Comparison of ENCODE assay signal across 9 mouse cellular contexts in genomic region chr13:73260354-73261035, GRCm38 (mm10). TPM values are rescaled to one million over a fixed set of nuclear protein-coding genes. Genes with fewer than 3 reads are reported as not detected.
DNase-seq lines count a peak whose midpoint lies in the region; ATAC-seq and TF ChIP-seq lines count a peak whose summit lies in the region.
"Had no signal": no experiment of that assay in that cellular context is flagged by ENCODE, and none has a peak within 500 bp of the region (broad histone marks: within the 10 kb centered on the region; RNA-seq: fewer than 3 reads in every experiment).

Irx4 (plus strand) TSS chr13:73260479.

- peak within 1 kb of the TSS; percentile 62 for H3K4me2 ChIP-seq in forebrain, embryonic 12.5 days
- H3K4me2 ChIP-seq in hindbrain, embryonic 13.5 days = peak within 1 kb of the TSS; percentile 74
- peak within 1 kb of the TSS; percentile 86 for H3K4me2 ChIP-seq in midbrain, embryonic 15.5 days

- TF ChIP-seq CTCF in gastrocnemius, adult 2 months (IDR thresholded peaks at IDR 0.05) = no peak

- ATAC-seq in forebrain, embryonic 12.5 days (ENCODE audit: low FRiP score) = no peak
- no peak; the same call in 1 of the 2 replicates for ATAC-seq in hindbrain, embryonic 13.5 days (ENCODE audit: low FRiP score)
- ATAC-seq in midbrain, embryonic 15.5 days (replicated peaks) = 0 out of 2 replicates have a peak, but pooled peaks have one; percentile 12
- no peak for ATAC-seq in monocyte, adult 5-6 weeks (replicated peaks; ENCODE audit: insufficient number of reproducible peaks, low FRiP score, low TSS enrichment, poor library complexity, severe bottlenecking)

- no peak within 1 kb of the TSS for H3K9ac ChIP-seq in forebrain, embryonic 12.5 days
- H3K9ac ChIP-seq in hindbrain, embryonic 13.5 days = peak within 1 kb of the TSS; percentile 67
- H3K9ac ChIP-seq in midbrain, embryonic 15.5 days = no peak within 1 kb of the TSS

- H3K27ac ChIP-seq in forebrain, embryonic 12.5 days = no peak within 1 kb of the TSS
- H3K27ac ChIP-seq in hindbrain, embryonic 13.5 days = peak within 1 kb of the TSS; percentile 63
- H3K27ac ChIP-seq in midbrain, embryonic 15.5 days = no peak within 1 kb of the TSS
- H3K27ac ChIP-seq in gastrocnemius, adult 2 months = no peak within 1 kb of the TSS

- H3K9me3 ChIP-seq in forebrain, embryonic 12.5 days = no peaks in the 10 kb centered on the region
- no peaks in the 10 kb centered on the region for H3K9me3 ChIP-seq in hindbrain, embryonic 13.5 days
- no peaks in the 10 kb centered on the region for H3K9me3 ChIP-seq in midbrain, embryonic 15.5 days

- H3K27me3 ChIP-seq in forebrain, embryonic 12.5 days = peaks cover 100% of the 10 kb centered on the region
- peaks cover 99% of the 10 kb centered on the region for H3K27me3 ChIP-seq in hindbrain, embryonic 13.5 days
- H3K27me3 ChIP-seq in midbrain, embryonic 15.5 days (replicated peaks) = peaks cover 86% of the 10 kb centered on the region

- H3K36me3 ChIP-seq in forebrain, embryonic 12.5 days (replicated peaks) = no peaks in the 10 kb centered on the region
- H3K36me3 ChIP-seq in hindbrain, embryonic 13.5 days = no peaks in the 10 kb centered on the region
- no peaks in the 10 kb centered on the region for H3K36me3 ChIP-seq in midbrain, embryonic 15.5 days (replicated peaks)

- DNase-seq in embryo, embryonic 9.5 days (ENCODE audit: extremely low spot score) = peak; percentile 32
- no peak for DNase-seq in B cell, adult 2 months
- DNase-seq in gastrocnemius, adult 2 months = no peak

- H3K4me1 ChIP-seq in forebrain, embryonic 12.5 days = peaks cover 42% of the 10 kb centered on the region
- H3K4me1 ChIP-seq in hindbrain, embryonic 13.5 days (replicated peaks) = peaks cover 47% of the 10 kb centered on the region
- H3K4me1 ChIP-seq in midbrain, embryonic 15.5 days = peaks cover 38% of the 10 kb centered on the region

- intact Hi-C loops in gastrocnemius, adult 2 months (cut with DNase I) = no loop called here

- WGBS in forebrain, embryonic 12.5 days = under 1% methylated on average over 70 of the region's 86 CpGs
- WGBS in hindbrain, embryonic 13.5 days = 1% methylated on average over 70 of the region's 86 CpGs
- WGBS in midbrain, embryonic 15.5 days = under 1% methylated on average over 85 of the region's 86 CpGs

- H3K4me3 ChIP-seq in forebrain, embryonic 12.5 days (replicated peaks) = peak within 1 kb of the TSS; percentile 38
- H3K4me3 ChIP-seq in hindbrain, embryonic 13.5 days = peak within 1 kb of the TSS; percentile 48
- peak within 1 kb of the TSS; percentile 44 for H3K4me3 ChIP-seq in midbrain, embryonic 15.5 days
- H3K4me3 ChIP-seq in gastrocnemius, adult 2 months = no peak within 1 kb of the TSS

RNA-seq across cellular contexts. Expression of gene Irx4, which starts in this region (rescaled TPM):
- polyA plus RNA-seq in forebrain, embryonic 12.5 days (2016; fragmentation: Nextera tagmentation; extraction: Ambion mirVana) = 0.53 and 1.0 TPM in 2 replicates
- polyA plus RNA-seq in hindbrain, embryonic 13.5 days (2015; fragmentation: Nextera tagmentation; extraction: Ambion mirVana) = 5.8 and 7.3 TPM in 2 replicates
- polyA plus RNA-seq in midbrain, embryonic 15.5 days (2015; fragmentation: Nextera tagmentation; extraction: Ambion mirVana) = 0.96 and 1.7 TPM in 2 replicates
- total RNA-seq in monocyte, adult 5-6 weeks (2017) = not detected in 3 replicates
- not detected for total RNA-seq in gastrocnemius, adult 2 months (2021)
- polyA plus RNA-seq: frontal cortex, adult 2 months; liver, embryonic 16.5 days had no signal
